Mouse (Mus musculus) intestine, embryonic 16.5 days (tissue): Measurements from ENCODE around the gene Cebpa. TPM values are rescaled to one million over a fixed set of nuclear protein-coding genes. Genes with fewer than 3 reads are reported as not detected.
A peak's percentile ranks its signal among the peaks of the same experiment; 100 is the strongest.

Source experiments
- ATAC-seq: fragments of 200-750 bp; cut with Nextera tagmentation; 2 replicates; pipeline ENCODE4 v1.8.0; 2017; ENCODE audit warnings: moderate TSS enrichment, moderate library complexity
- H3K27ac ChIP-seq: fragments of 300-500 bp; sonication (generic); 2 replicates; pipeline ENCODE4 v1.5.1; 2014; ENCODE audit warnings: mild to moderate bottlenecking, low read length
- H3K27me3 ChIP-seq: fragments of 300-500 bp; sonication (generic); replicated peaks from 2 replicates; pipeline ENCODE4 v1.6.1; 2014; ENCODE audit warnings: low read length, control low read depth, mixed read lengths; ENCODE audit not compliant: control insufficient read depth, insufficient read depth
- H3K36me3 ChIP-seq: fragments of 300-500 bp; sonication (generic); 2 replicates; pipeline ENCODE4 v1.6.1; 2014; ENCODE audit warnings: low read length, control low read depth; ENCODE audit not compliant: control insufficient read depth, insufficient read depth
- H3K4me1 ChIP-seq: fragments of 300-500 bp; sonication (generic); 2 replicates; pipeline ENCODE4 v1.6.1; 2014; ENCODE audit warnings: low read length, control low read depth, mixed read lengths; ENCODE audit not compliant: control insufficient read depth, insufficient read depth
- H3K4me2 ChIP-seq: fragments of 300-500 bp; sonication (generic); 2 replicates; pipeline ENCODE4 v1.6.1; 2014; ENCODE audit warnings: low read depth, low read length, control low read depth
- H3K4me3 ChIP-seq: fragments of 300-500 bp; sonication (generic); 2 replicates; pipeline ENCODE4 v1.5.1; 2014; ENCODE audit warnings: mild to moderate bottlenecking, low read length
- H3K9ac ChIP-seq: fragments of 300-500 bp; sonication (generic); 2 replicates; pipeline ENCODE4 v1.6.1; 2014; ENCODE audit warnings: low read depth, low read length
- H3K9me3 ChIP-seq: fragments of 300-500 bp; sonication (generic); 2 replicates; pipeline ENCODE4 v1.6.1; 2016; ENCODE audit warnings: low read length, control low read depth; ENCODE audit not compliant: control insufficient read depth
- WGBS: fragments of 180-500 bp; shearing (Covaris S2); extraction: QIAGEN DNeasy Blood & Tissue Kit; methylation state at CpG from one replicate; pipeline ENCODE4 v1.1.7; 2014; 5-methylcytosine and 5-hydroxymethylcytosine counted together
- polyA plus RNA-seq: library from polyadenylated mRNA; unstranded; fragments of >200 nt; fragmentation: Nextera tagmentation; extraction: Ambion mirVana; gene quantifications from 2 replicates; pipeline ENCODE4 v1.2.1, GENCODE M21; 2015

Gene Cebpa
- polyA plus RNA-seq, 1 experiment from 2014 or later: 9.9 TPM

GRCm38 (mm10) chr7:35124745-35125144, 5.7 kb downstream of the Cebpa start:
- Histone ChIP-seq H3K9ac (0 out of 2 replicates have a peak overlapping the region, but pooled peaks have one; percentile 38), H3K36me3 (no peaks in the 10 kb centered on the region), H3K27me3 (peaks cover 11% of the 10 kb centered on the region), H3K9me3 (no peaks in the 10 kb centered on the region), H3K27ac (peak overlapping the region; percentile 77), H3K4me1 (peaks cover 53% of the 10 kb centered on the region), H3K4me2 (peak overlapping the region; percentile 11; the same call in 1 of the 2 replicates), H3K4me3 (no peak overlapping the region)
- 45% methylated on average over 6 of the region's 6 CpGs for WGBS
- peak; percentile 26; the same call in 1 of the 2 replicates for ATAC-seq

GRCm38 (mm10) chr7:35125971-35126370, 6.9 kb downstream of the Cebpa start:
- no peaks in the 10 kb centered on the region for H3K9me3 ChIP-seq
- no peaks in the 10 kb centered on the region for H3K36me3 ChIP-seq
- 81% methylated on average over 5 of the region's 5 CpGs for WGBS
- no peak for ATAC-seq
- no peak overlapping the region for H3K9ac ChIP-seq
- no peak overlapping the region for H3K27ac ChIP-seq
- H3K27me3 ChIP-seq: peaks cover 2% of the 10 kb centered on the region
- H3K4me3 ChIP-seq: no peak overlapping the region
- H3K4me1 ChIP-seq: peaks cover 48% of the 10 kb centered on the region
- H3K4me2 ChIP-seq: no peak overlapping the region

GRCm38 (mm10) chr7:35127001-35127400, 7.9 kb downstream of the Cebpa start:
- no peak overlapping the region for H3K4me2 ChIP-seq
- WGBS: 30% methylated on average over 10 of the region's 10 CpGs
- ATAC-seq: peak; percentile 16; the same call in 1 of the 2 replicates

GRCm38 (mm10) chr7:35127721-35128120, 8.6 kb downstream of the Cebpa start:
- H3K4me3 ChIP-seq: no peak overlapping the region
- WGBS: 19% methylated on average over 6 of the region's 6 CpGs
- no peaks in the 10 kb centered on the region for H3K27me3 ChIP-seq
- H3K4me2 ChIP-seq: no peak overlapping the region
- no peaks in the 10 kb centered on the region for H3K36me3 ChIP-seq
- no peak overlapping the region for H3K27ac ChIP-seq
- peaks cover 43% of the 10 kb centered on the region for H3K4me1 ChIP-seq
- no peak overlapping the region for H3K9ac ChIP-seq
- no peak for ATAC-seq
- no peaks in the 10 kb centered on the region for H3K9me3 ChIP-seq

More at GRCm38 (mm10) chr7:35127001-35127400, 7.9 kb downstream of the Cebpa start:
- Histone ChIP-seq H3K36me3 (no peaks in the 10 kb centered on the region), H3K27ac (no peak overlapping the region), H3K4me1 (peaks cover 48% of the 10 kb centered on the region), H3K27me3 (no peaks in the 10 kb centered on the region; the same call in 1 of the 2 replicates), H3K4me3 (no peak overlapping the region), H3K9me3 (no peaks in the 10 kb centered on the region), H3K9ac (no peak overlapping the region)

- H3K9ac ChIP-seq: peak overlapping the region; percentile 31; the same call in 1 of the 2 replicates
- H3K36me3 ChIP-seq: no peaks in the 10 kb centered on the region
- H3K4me3 ChIP-seq: no peak overlapping the region
- no peak overlapping the region for H3K4me2 ChIP-seq
- H3K27ac ChIP-seq: no peak overlapping the region; the same call in 1 of the 2 replicates
- no peaks in the 10 kb centered on the region for H3K27me3 ChIP-seq
- no peaks in the 10 kb centered on the region for H3K9me3 ChIP-seq
- WGBS: 41% methylated on average over 17 of the region's 17 CpGs
- H3K4me1 ChIP-seq: peaks cover 35% of the 10 kb centered on the region
- ATAC-seq: peak; percentile 51
These were observed 9.8 kb downstream of the Cebpa start for GRCm38 (mm10) chr7:35128677-35129567.

GRCm38 (mm10) chr7:35130059-35130738, 11.1 kb downstream of the Cebpa start:
- Histone ChIP-seq H3K4me3 (no peak overlapping the region), H3K27ac (no peak overlapping the region), H3K9ac (no peak overlapping the region), H3K4me2 (no peak overlapping the region), H3K9me3 (no peaks in the 10 kb centered on the region), H3K27me3 (no peaks in the 10 kb centered on the region), H3K4me1 (peaks cover 34% of the 10 kb centered on the region), H3K36me3 (no peaks in the 10 kb centered on the region)
- ATAC-seq: no peak
- WGBS: 81% methylated on average over 13 of the region's 13 CpGs

GRCm38 (mm10) chr7:35130888-35131287, 11.8 kb downstream of the Cebpa start:
- Histone ChIP-seq H3K9me3 (no peaks in the 10 kb centered on the region), H3K4me3 (no peak overlapping the region), H3K36me3 (no peaks in the 10 kb centered on the region), H3K27ac (no peak overlapping the region), H3K4me2 (no peak overlapping the region), H3K27me3 (no peaks in the 10 kb centered on the region), H3K4me1 (peaks cover 34% of the 10 kb centered on the region), H3K9ac (no peak overlapping the region)
- ATAC-seq: no peak
- WGBS: 85% methylated on average over 5 of the region's 5 CpGs

- ATAC-seq: no peak
- Histone ChIP-seq H3K4me1 (peaks cover 34% of the 10 kb centered on the region), H3K9me3 (no peaks in the 10 kb centered on the region), H3K4me3 (no peak overlapping the region), H3K4me2 (no peak overlapping the region), H3K27me3 (no peaks in the 10 kb centered on the region), H3K36me3 (no peaks in the 10 kb centered on the region), H3K9ac (no peak overlapping the region), H3K27ac (no peak overlapping the region)
- WGBS: 94% methylated on average over 9 of the region's 9 CpGs
These were observed 12.5 kb downstream of the Cebpa start for GRCm38 (mm10) chr7:35131601-35132000.

- H3K4me1 ChIP-seq: peaks cover 6% of the 10 kb centered on the region; the same call in 1 of the 2 replicates
- no peak for ATAC-seq
- no peaks in the 10 kb centered on the region for H3K27me3 ChIP-seq
- no peak overlapping the region for H3K9ac ChIP-seq
- no peak overlapping the region for H3K27ac ChIP-seq
- 22% methylated on average over 5 of the region's 5 CpGs for WGBS
- H3K36me3 ChIP-seq: no peaks in the 10 kb centered on the region
- no peaks in the 10 kb centered on the region for H3K9me3 ChIP-seq
- H3K4me2 ChIP-seq: no peak overlapping the region
- H3K4me3 ChIP-seq: no peak overlapping the region
These were observed 15.5 kb downstream of the Cebpa start for GRCm38 (mm10) chr7:35134621-35135020.
